Mouse (Mus musculus): ENCODE measurements around the gene Adk.
"Not testable (repeated sequence)": the region's sequence is repeated elsewhere in the genome, so short reads cannot be mapped to it uniquely, and the experiment has no call there.

Gene Adk

GRCm38 (mm10) chr14:21065490-21066162, 13.3 kb downstream of the Adk start:
- DNase-seq, result no peak

- DNase-seq, result no peak
Measured at GRCm38 (mm10) chr14:21069594-21069993, 17.2 kb downstream of the Adk start.

GRCm38 (mm10) chr14:21073981-21074380, 21.6 kb downstream of the Adk start:
- no peak for DNase-seq

GRCm38 (mm10) chr14:21074398-21075320, 22.3 kb downstream of the Adk start:
- peak; percentile 11 for DNase-seq

- DNase-seq, result peak; percentile 92
Measured at GRCm38 (mm10) chr14:21075751-21076500, 23.6 kb downstream of the Adk start.

- DNase-seq, result no peak
Measured at GRCm38 (mm10) chr14:21076501-21077194, 24.3 kb downstream of the Adk start.

- no peak for DNase-seq
Measured at GRCm38 (mm10) chr14:21077939-21078338, 25.6 kb downstream of the Adk start.

GRCm38 (mm10) chr14:21078511-21078910, 26.1 kb downstream of the Adk start:
- no peak for DNase-seq

GRCm38 (mm10) chr14:21082823-21083222, 30.4 kb downstream of the Adk start:
- no peak for DNase-seq

- DNase-seq, result no peak
Measured at GRCm38 (mm10) chr14:21085666-21086065, 33.3 kb downstream of the Adk start.

- no peak for DNase-seq
Measured at GRCm38 (mm10) chr14:21086106-21086505, 33.7 kb downstream of the Adk start.

GRCm38 (mm10) chr14:21086827-21087351, 34.5 kb downstream of the Adk start:
- DNase-seq, result no peak

GRCm38 (mm10) chr14:21087390-21088060, 35.2 kb downstream of the Adk start:
- DNase-seq, result no peak

GRCm38 (mm10) chr14:21088731-21089130, 36.4 kb downstream of the Adk start:
- no peak for DNase-seq

- DNase-seq, result no peak
Measured at GRCm38 (mm10) chr14:21090400-21090799, 38.0 kb downstream of the Adk start.

GRCm38 (mm10) chr14:21090930-21091486, 38.6 kb downstream of the Adk start:
- no peak for DNase-seq

- not testable (repeated sequence) for DNase-seq
Measured at GRCm38 (mm10) chr14:21094161-21094560, 41.8 kb downstream of the Adk start.

GRCm38 (mm10) chr14:21096279-21096678, 43.9 kb downstream of the Adk start:
- no peak for DNase-seq

GRCm38 (mm10) chr14:21096689-21097088, 44.3 kb downstream of the Adk start:
- DNase-seq, result no peak

GRCm38 (mm10) chr14:21099371-21099770, 47.0 kb downstream of the Adk start:
- DNase-seq, result no peak

- DNase-seq, result no peak
Measured at GRCm38 (mm10) chr14:21100876-21101275, 48.5 kb downstream of the Adk start.

- DNase-seq, result no peak
Measured at GRCm38 (mm10) chr14:21101562-21101961, 49.2 kb downstream of the Adk start.

Measured in cerebellum, adult 8-10 months (tissue).